Mouse (Mus musculus): Measurements from ENCODE around the gene Eipr1. TPM values are rescaled to one million over a fixed set of nuclear protein-coding genes. Genes with fewer than 3 reads are reported as not detected.

Eipr1 gene
- polyA plus RNA-seq, 1 experiment from 2014 or later, result 15.5 TPM

- Histone ChIP-seq H3K27ac (ENCODE audit: low read depth) (no peak overlapping the region), H3K9me3 (ENCODE audit: low read length) (peaks cover 3% of the 10 kb centered on the region; the same call in 1 of the 2 replicates), H3K4me3 (ENCODE audit: low read depth, low read length) (no peak overlapping the region), H3K9ac (replicated peaks) (no peak overlapping the region), H3K27me3 (ENCODE audit: insufficient read depth, low read length) (no peaks in the 10 kb centered on the region), H3K4me2 (ENCODE audit: low read depth, low read length) (no peak overlapping the region), H3K4me1 (ENCODE audit: insufficient read depth) (peaks cover 6% of the 10 kb centered on the region), H3K36me3 (replicated peaks; ENCODE audit: insufficient read depth, low read length) (no peaks in the 10 kb centered on the region)
- ATAC-seq, result no peak
- no peak for DNase-seq
- no peak for TF ChIP-seq EP300 (IDR thresholded peaks at IDR 0.05; ENCODE audit: low read depth)
- no peak for TF ChIP-seq CTCF (IDR thresholded peaks at IDR 0.05; ENCODE audit: low read depth)
Observed at GRCm38 (mm10) chr12:28796881-28797420, 45.3 kb downstream of the Eipr1 start.

- Histone ChIP-seq H3K27me3 (ENCODE audit: insufficient read depth, low read length) (no peaks in the 10 kb centered on the region), H3K4me2 (ENCODE audit: low read depth, low read length) (no peak overlapping the region), H3K9ac (replicated peaks) (no peak overlapping the region), H3K4me3 (ENCODE audit: low read depth, low read length) (no peak overlapping the region), H3K9me3 (ENCODE audit: low read length) (peaks cover 3% of the 10 kb centered on the region; the same call in 1 of the 2 replicates), H3K4me1 (ENCODE audit: insufficient read depth) (peaks cover 24% of the 10 kb centered on the region), H3K27ac (ENCODE audit: low read depth) (no peak overlapping the region), H3K36me3 (replicated peaks; ENCODE audit: insufficient read depth, low read length) (no peaks in the 10 kb centered on the region)
- WGBS (ENCODE audit: insufficient replicate concordance), result 71% methylated on average over 11 of the region's 11 CpGs
- no peak for ATAC-seq
- no peak for TF ChIP-seq CTCF (IDR thresholded peaks at IDR 0.05; ENCODE audit: low read depth)
- no peak for TF ChIP-seq EP300 (IDR thresholded peaks at IDR 0.05; ENCODE audit: low read depth)
- DNase-seq, result no peak
Observed at GRCm38 (mm10) chr12:28799798-28800411, 48.3 kb downstream of the Eipr1 start.

- no peak overlapping the region for H3K9ac ChIP-seq (replicated peaks)
- WGBS (ENCODE audit: insufficient replicate concordance), result 43% methylated on average over 4 of the region's 4 CpGs
- no peak overlapping the region for H3K4me2 ChIP-seq (ENCODE audit: low read depth, low read length)
- H3K9me3 ChIP-seq (ENCODE audit: low read length), result peaks cover 3% of the 10 kb centered on the region; the same call in 1 of the 2 replicates
- DNase-seq (no peak), ATAC-seq (no peak)
- no peak overlapping the region for H3K4me3 ChIP-seq (ENCODE audit: low read depth, low read length)
- H3K27me3 ChIP-seq (ENCODE audit: insufficient read depth, low read length), result no peaks in the 10 kb centered on the region
- TF ChIP-seq EP300 (IDR thresholded peaks at IDR 0.05; ENCODE audit: low read depth), result no peak
- TF ChIP-seq CTCF (IDR thresholded peaks at IDR 0.05; ENCODE audit: low read depth), result no peak
- H3K36me3 ChIP-seq (replicated peaks; ENCODE audit: insufficient read depth, low read length), result no peaks in the 10 kb centered on the region
- H3K4me1 ChIP-seq (ENCODE audit: insufficient read depth), result peaks cover 29% of the 10 kb centered on the region
- no peak overlapping the region for H3K27ac ChIP-seq (ENCODE audit: low read depth)
Observed at GRCm38 (mm10) chr12:28800423-28800822, 48.8 kb downstream of the Eipr1 start.

- no peak overlapping the region for H3K4me3 ChIP-seq (ENCODE audit: low read depth, low read length)
- peaks cover 34% of the 10 kb centered on the region for H3K4me1 ChIP-seq (ENCODE audit: insufficient read depth)
- H3K9me3 ChIP-seq (ENCODE audit: low read length), result peaks cover 3% of the 10 kb centered on the region; the same call in 1 of the 2 replicates
- H3K4me2 ChIP-seq (ENCODE audit: low read depth, low read length), result no peak overlapping the region
- H3K27ac ChIP-seq (ENCODE audit: low read depth), result no peak overlapping the region
- no peaks in the 10 kb centered on the region for H3K36me3 ChIP-seq (replicated peaks; ENCODE audit: insufficient read depth, low read length)
- no peak for ATAC-seq
- TF ChIP-seq EP300 (IDR thresholded peaks at IDR 0.05; ENCODE audit: low read depth), result no peak
- TF ChIP-seq CTCF (IDR thresholded peaks at IDR 0.05; ENCODE audit: low read depth), result no peak
- H3K27me3 ChIP-seq (ENCODE audit: insufficient read depth, low read length), result no peaks in the 10 kb centered on the region
- 64% methylated on average over 3 of the region's 3 CpGs for WGBS (ENCODE audit: insufficient replicate concordance)
- no peak for DNase-seq
- H3K9ac ChIP-seq (replicated peaks), result no peak overlapping the region
Observed at GRCm38 (mm10) chr12:28800891-28801290, 49.3 kb downstream of the Eipr1 start.

- Histone ChIP-seq H3K36me3 (replicated peaks; ENCODE audit: insufficient read depth, low read length) (no peaks in the 10 kb centered on the region), H3K9ac (replicated peaks) (no peak overlapping the region), H3K27me3 (ENCODE audit: insufficient read depth, low read length) (no peaks in the 10 kb centered on the region), H3K4me3 (ENCODE audit: low read depth, low read length) (no peak overlapping the region), H3K9me3 (ENCODE audit: low read length) (peaks cover 3% of the 10 kb centered on the region; the same call in 1 of the 2 replicates), H3K27ac (ENCODE audit: low read depth) (no peak overlapping the region), H3K4me2 (ENCODE audit: low read depth, low read length) (no peak overlapping the region), H3K4me1 (ENCODE audit: insufficient read depth) (peaks cover 35% of the 10 kb centered on the region)
- DNase-seq, result no peak
- TF ChIP-seq EP300 (IDR thresholded peaks at IDR 0.05; ENCODE audit: low read depth) (no peak), CTCF (IDR thresholded peaks at IDR 0.05; ENCODE audit: low read depth) (no peak)
- WGBS (ENCODE audit: insufficient replicate concordance), result 87% methylated on average over 6 of the region's 6 CpGs
- ATAC-seq, result no peak
Observed at GRCm38 (mm10) chr12:28801731-28802130, 50.1 kb downstream of the Eipr1 start.

GRCm38 (mm10) chr12:28803043-28803442 lies 51.4 kb downstream of the Eipr1 start:
- Histone ChIP-seq H3K4me3 (ENCODE audit: low read depth, low read length) (no peak overlapping the region), H3K4me1 (ENCODE audit: insufficient read depth) (peaks cover 38% of the 10 kb centered on the region), H3K4me2 (ENCODE audit: low read depth, low read length) (no peak overlapping the region), H3K36me3 (replicated peaks; ENCODE audit: insufficient read depth, low read length) (no peaks in the 10 kb centered on the region), H3K9ac (replicated peaks) (no peak overlapping the region), H3K9me3 (ENCODE audit: low read length) (no peaks in the 10 kb centered on the region), H3K27me3 (ENCODE audit: insufficient read depth, low read length) (no peaks in the 10 kb centered on the region), H3K27ac (ENCODE audit: low read depth) (0 out of 2 replicates have a peak overlapping the region, but pooled peaks have one; percentile 29)
- ATAC-seq (peak; percentile 18; the same call in 1 of the 2 replicates), DNase-seq (no peak)
- TF ChIP-seq EP300 (IDR thresholded peaks at IDR 0.05; ENCODE audit: low read depth) (no peak), CTCF (IDR thresholded peaks at IDR 0.05; ENCODE audit: low read depth) (no peak)
